Mouse (Mus musculus) lung, embryonic 15.5 days (tissue): ENCODE results near the gene Cga. TPM values are rescaled to one million over a fixed set of nuclear protein-coding genes. Genes with fewer than 3 reads are reported as not detected.

Experiments used
- ATAC-seq: fragments of 200-750 bp; cut with Nextera tagmentation; 2 replicates; pipeline ENCODE4 v1.8.0; 2017; ENCODE audit warnings: moderate number of reproducible peaks, borderline replicate concordance; ENCODE audit not compliant: low FRiP score, low TSS enrichment; ENCODE audit errors: extremely low read depth
- H3K27ac ChIP-seq: fragments of 300-500 bp; sonication (generic); 2 replicates; pipeline ENCODE4 v1.5.1; 2015; ENCODE audit warnings: moderate library complexity, mild to moderate bottlenecking, inconsistent platforms
- H3K27me3 ChIP-seq: fragments of 300-500 bp; sonication (generic); 2 replicates; pipeline ENCODE4 v1.6.1; 2015; ENCODE audit warnings: inconsistent platforms
- H3K36me3 ChIP-seq: fragments of 300-500 bp; sonication (generic); 2 replicates; pipeline ENCODE4 v1.6.1; 2015; ENCODE audit warnings: inconsistent platforms
- H3K4me1 ChIP-seq: fragments of 300-500 bp; sonication (generic); 2 replicates; pipeline ENCODE4 v1.6.1; 2015; ENCODE audit warnings: inconsistent platforms
- H3K4me2 ChIP-seq: fragments of 300-500 bp; sonication (generic); 2 replicates; pipeline ENCODE4 v1.6.1; 2015; ENCODE audit warnings: inconsistent platforms, mild to moderate bottlenecking, moderate library complexity
- H3K4me3 ChIP-seq: fragments of 300-500 bp; sonication (generic); 2 replicates; pipeline ENCODE4 v1.5.1; 2015; ENCODE audit warnings: mild to moderate bottlenecking, inconsistent platforms
- H3K9ac ChIP-seq: fragments of 300-500 bp; sonication (generic); 2 replicates; pipeline ENCODE4 v1.6.1; 2015; ENCODE audit warnings: inconsistent platforms
- H3K9me3 ChIP-seq: fragments of 300-500 bp; sonication (generic); 2 replicates; pipeline ENCODE4 v1.6.1; 2016; ENCODE audit warnings: inconsistent platforms
- WGBS: fragments of 180-500 bp; shearing (Covaris S2); methylation state at CpG from one replicate; pipeline ENCODE4 v1.1.7; 2015; 5-methylcytosine and 5-hydroxymethylcytosine counted together
- polyA plus RNA-seq: library from polyadenylated mRNA; unstranded; fragments of >200 nt; fragmentation: Nextera tagmentation; extraction: Ambion mirVana; gene quantifications from 2 replicates; pipeline ENCODE4 v1.2.1, GENCODE M21; 2015

Cga gene
- not detected in 2 replicates for polyA plus RNA-seq

DNA sequence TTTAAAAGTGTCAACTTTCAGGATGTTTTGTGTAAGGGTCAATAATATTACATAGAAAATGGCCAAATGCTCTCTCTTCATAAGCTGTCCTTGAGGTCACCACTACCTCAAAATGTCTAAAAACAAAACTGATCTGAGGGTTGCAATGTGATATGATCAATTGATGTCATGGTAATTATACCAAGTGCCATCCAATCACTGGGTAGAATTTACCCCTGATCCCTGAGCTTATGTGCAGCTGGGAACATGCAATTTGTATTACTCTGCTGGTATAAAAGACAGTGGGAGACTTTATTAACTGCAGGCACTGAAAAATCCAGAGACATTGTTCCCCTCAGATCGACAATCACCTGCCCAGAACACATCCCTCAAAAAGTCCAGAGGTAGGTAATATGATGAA lies at the start of gene Cga:
Gene Cga (plus strand): TSS at position 301 of the 400 bp plus-strand sequence.
- Histone ChIP-seq H3K27ac (no peak within 1 kb of the TSS), H3K36me3 (no peaks in the 10 kb centered on the region), H3K9ac (no peak within 1 kb of the TSS), H3K27me3 (peaks cover 23% of the 10 kb centered on the region), H3K4me2 (no peak within 1 kb of the TSS), H3K4me3 (no peak within 1 kb of the TSS), H3K4me1 (0 out of 2 replicates have a peak, but pooled peaks cover 6% of the 10 kb centered on the region), H3K9me3 (no peaks in the 10 kb centered on the region)
- no peak for ATAC-seq
- 80% methylated on average over 1 of the region's 1 CpGs for WGBS

DNA sequence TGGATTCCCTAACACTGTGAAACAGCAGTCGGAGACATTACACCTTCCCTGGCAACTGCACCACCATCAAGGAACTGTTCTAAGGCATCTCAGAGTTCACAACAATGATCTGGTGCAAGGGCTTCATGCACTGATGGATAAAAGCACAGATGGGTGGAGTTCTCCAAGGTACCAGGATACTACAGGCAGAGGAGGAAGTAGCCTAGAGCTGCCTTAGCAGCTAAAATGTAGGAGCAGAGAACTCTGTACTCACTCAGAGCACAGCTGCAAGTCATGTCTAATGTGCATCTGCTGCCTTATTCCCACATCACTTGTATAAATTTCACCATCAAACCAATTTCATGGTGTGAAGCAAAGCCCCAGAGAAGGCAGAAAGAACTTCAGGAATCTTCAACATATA lies 49.7 kb upstream of the Cga start:
- peaks cover 13% of the 10 kb centered on the region for H3K4me1 ChIP-seq
- no peak for ATAC-seq
- H3K27ac ChIP-seq: no peak overlapping the region
- peaks cover 4% of the 10 kb centered on the region for H3K36me3 ChIP-seq
- no peak overlapping the region for H3K4me3 ChIP-seq
- 97% methylated on average over 1 of the region's 1 CpGs for WGBS
- H3K27me3 ChIP-seq: no peaks in the 10 kb centered on the region
- H3K9ac ChIP-seq: no peak overlapping the region
- no peak overlapping the region for H3K4me2 ChIP-seq
- no peaks in the 10 kb centered on the region for H3K9me3 ChIP-seq

DNA sequence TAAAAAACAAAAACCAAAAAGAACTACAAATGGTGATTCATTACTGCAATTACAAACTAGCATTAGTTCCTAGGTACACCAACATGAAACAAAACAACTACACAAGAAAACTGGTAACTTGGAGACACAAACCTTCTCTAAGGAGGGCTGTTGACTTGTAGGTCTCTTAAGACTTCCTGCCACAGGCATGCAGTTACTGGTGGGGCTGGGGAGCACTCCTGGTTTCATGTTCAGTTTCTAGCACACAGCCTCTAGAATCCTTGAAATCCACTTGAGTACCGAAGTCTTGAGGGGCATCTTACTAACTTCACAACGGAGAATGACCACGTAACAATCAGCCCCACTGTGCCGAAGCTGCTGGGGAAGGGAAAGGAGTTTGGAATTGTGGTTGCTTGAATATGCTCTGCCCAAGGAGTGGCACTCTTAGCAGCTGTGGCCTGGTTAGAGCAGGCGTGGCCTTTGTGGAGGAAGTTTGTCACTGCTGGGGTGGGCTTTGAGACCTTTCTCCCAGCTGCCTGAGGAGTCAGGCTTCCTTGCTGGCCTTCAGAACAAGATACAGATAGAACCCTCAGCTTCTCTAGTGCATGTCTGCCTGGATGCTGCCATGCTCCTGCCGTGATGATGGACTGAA lies 45.8 kb upstream of the Cga start:
- no peak overlapping the region for H3K4me3 ChIP-seq
- H3K27ac ChIP-seq: no peak overlapping the region
- H3K4me1 ChIP-seq: peaks cover 9% of the 10 kb centered on the region; the same call in 1 of the 2 replicates
- no peak overlapping the region for H3K4me2 ChIP-seq
- no peaks in the 10 kb centered on the region for H3K9me3 ChIP-seq
- no peaks in the 10 kb centered on the region for H3K27me3 ChIP-seq
- no peak for ATAC-seq
- peaks cover 6% of the 10 kb centered on the region for H3K36me3 ChIP-seq
- WGBS: 65% methylated on average over 6 of the region's 6 CpGs
- no peak overlapping the region for H3K9ac ChIP-seq

DNA sequence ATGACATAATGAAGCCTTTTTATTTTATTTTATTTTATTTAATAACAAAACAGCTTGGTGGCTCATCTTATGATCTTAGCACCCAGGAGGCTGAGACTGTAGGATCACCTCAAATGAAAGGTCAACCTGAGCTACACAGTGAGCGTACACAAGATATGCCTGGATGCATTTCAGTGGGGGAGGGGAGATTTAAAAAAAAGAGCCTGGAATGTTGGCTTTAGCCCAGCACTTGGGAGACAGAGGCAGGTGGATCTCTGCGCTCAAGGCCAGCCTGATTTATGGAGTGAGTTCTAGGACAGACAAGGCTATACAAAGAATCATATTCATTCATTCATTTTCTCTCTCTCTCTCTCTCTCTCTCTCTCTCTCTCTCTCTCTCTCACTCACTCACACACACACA lies 43.4 kb upstream of the Cga start:
- no peak overlapping the region for H3K27ac ChIP-seq
- 92% methylated on average over 2 of the region's 2 CpGs for WGBS
- H3K4me3 ChIP-seq: no peak overlapping the region
- H3K4me2 ChIP-seq: no peak overlapping the region
- H3K9me3 ChIP-seq: no peaks in the 10 kb centered on the region
- peaks cover 9% of the 10 kb centered on the region; the same call in 1 of the 2 replicates for H3K4me1 ChIP-seq
- H3K36me3 ChIP-seq: peaks cover 15% of the 10 kb centered on the region
- no peak overlapping the region for H3K9ac ChIP-seq
- no peak for ATAC-seq
- no peaks in the 10 kb centered on the region for H3K27me3 ChIP-seq

DNA sequence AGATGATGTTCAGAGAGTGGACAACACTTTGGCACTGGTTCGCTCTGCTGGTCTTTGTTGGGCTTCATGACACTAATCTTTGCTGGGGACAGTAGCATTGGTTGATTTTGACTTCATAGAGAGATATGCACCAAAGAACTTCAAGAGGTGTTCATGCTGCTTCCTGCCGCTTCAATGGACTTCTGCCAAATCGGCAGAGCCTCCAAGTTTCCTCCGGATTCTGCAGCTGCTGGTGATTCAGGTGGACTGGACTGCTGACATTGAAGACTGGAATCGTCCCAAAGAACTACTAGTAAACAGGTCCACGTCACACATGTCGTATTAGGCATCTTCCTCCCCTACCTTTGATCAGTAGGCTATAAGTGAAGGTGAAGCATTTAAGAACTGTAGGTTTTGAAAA lies 41.5 kb upstream of the Cga start:
- Histone ChIP-seq H3K9me3 (no peaks in the 10 kb centered on the region), H3K4me1 (peaks cover 9% of the 10 kb centered on the region; the same call in 1 of the 2 replicates), H3K4me3 (no peak overlapping the region), H3K9ac (no peak overlapping the region), H3K4me2 (no peak overlapping the region), H3K36me3 (peaks cover 15% of the 10 kb centered on the region), H3K27me3 (no peaks in the 10 kb centered on the region), H3K27ac (no peak overlapping the region)
- no peak for ATAC-seq
- WGBS: 84% methylated on average over 7 of the region's 7 CpGs

DNA sequence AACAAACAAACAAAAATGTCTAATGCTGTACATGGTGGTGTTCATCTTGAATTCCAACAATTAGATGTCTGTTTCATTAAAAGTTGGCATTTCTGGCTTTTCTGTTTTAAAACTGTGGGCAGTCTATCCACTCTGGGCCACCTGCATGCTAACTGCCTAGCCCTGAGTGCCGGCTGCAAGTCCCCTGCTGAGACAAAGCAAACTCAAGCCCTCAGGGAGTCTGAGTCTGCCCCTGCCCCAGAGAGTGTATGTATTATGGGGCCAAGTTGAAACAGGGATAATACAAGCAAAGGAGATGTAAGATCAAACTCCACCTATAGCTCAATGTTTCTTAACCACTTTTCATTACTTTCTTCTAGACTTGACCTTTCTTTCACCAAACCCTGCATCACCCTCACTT lies 37.6 kb upstream of the Cga start:
- H3K27ac ChIP-seq: no peak overlapping the region
- no peaks in the 10 kb centered on the region for H3K4me1 ChIP-seq
- H3K27me3 ChIP-seq: no peaks in the 10 kb centered on the region
- H3K9me3 ChIP-seq: no peaks in the 10 kb centered on the region
- no peak overlapping the region for H3K4me3 ChIP-seq
- H3K9ac ChIP-seq: no peak overlapping the region
- peaks cover 15% of the 10 kb centered on the region for H3K36me3 ChIP-seq
- no peak overlapping the region for H3K4me2 ChIP-seq
- WGBS: 35% methylated on average over 1 of the region's 1 CpGs
- no peak for ATAC-seq

DNA sequence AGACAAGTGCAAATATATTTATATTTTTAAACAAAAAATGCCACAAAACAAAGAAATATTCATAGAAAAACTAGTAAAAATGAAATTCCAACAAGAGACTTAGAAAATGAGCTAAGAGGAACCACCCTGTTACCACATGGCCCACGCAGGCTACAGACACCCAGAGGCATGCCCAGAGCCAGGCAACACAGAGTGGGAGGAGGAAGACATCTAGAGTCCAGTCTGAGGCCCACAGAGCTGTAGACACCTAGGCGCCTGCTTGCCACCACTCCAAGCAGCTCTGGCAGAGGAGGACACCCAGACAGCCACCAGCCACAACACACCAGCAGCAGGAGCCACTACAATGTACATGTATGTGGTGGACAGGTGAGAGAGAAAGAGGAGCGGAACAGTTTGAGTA lies 34.7 kb upstream of the Cga start:
- H3K9me3 ChIP-seq: no peaks in the 10 kb centered on the region
- 92% methylated on average over 3 of the region's 3 CpGs for WGBS
- no peak for ATAC-seq
- H3K27me3 ChIP-seq: no peaks in the 10 kb centered on the region
- no peak overlapping the region for H3K4me3 ChIP-seq
- H3K27ac ChIP-seq: no peak overlapping the region
- no peak overlapping the region for H3K9ac ChIP-seq
- H3K4me2 ChIP-seq: no peak overlapping the region
- no peaks in the 10 kb centered on the region for H3K4me1 ChIP-seq
- peaks cover 8% of the 10 kb centered on the region; the same call in 1 of the 2 replicates for H3K36me3 ChIP-seq

DNA sequence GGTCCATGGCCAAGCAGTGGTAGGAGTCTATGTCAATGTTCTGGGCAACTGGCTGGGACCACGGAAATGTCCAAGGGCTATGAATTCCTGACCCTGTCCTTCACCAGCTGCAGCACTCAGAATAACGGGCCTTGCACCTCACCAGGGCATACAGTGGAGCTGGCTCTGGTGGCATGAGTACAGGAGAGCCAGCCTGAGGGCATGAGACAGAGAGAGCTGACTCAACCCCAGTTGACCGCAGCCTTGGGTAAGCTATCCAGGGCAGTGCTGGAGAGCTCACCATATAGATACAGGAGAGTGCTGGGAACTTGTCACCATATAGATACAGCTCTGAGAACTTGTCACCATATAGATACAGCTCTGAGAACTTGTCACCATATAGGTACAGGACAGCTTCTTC lies 34.2 kb upstream of the Cga start:
- Histone ChIP-seq H3K9ac (no peak overlapping the region), H3K27me3 (no peaks in the 10 kb centered on the region), H3K36me3 (peaks cover 3% of the 10 kb centered on the region; the same call in 1 of the 2 replicates), H3K4me1 (no peaks in the 10 kb centered on the region), H3K4me2 (no peak overlapping the region), H3K27ac (no peak overlapping the region), H3K9me3 (no peaks in the 10 kb centered on the region), H3K4me3 (no peak overlapping the region)
- WGBS: 84% methylated on average over 3 of the region's 3 CpGs
- no peak for ATAC-seq

DNA sequence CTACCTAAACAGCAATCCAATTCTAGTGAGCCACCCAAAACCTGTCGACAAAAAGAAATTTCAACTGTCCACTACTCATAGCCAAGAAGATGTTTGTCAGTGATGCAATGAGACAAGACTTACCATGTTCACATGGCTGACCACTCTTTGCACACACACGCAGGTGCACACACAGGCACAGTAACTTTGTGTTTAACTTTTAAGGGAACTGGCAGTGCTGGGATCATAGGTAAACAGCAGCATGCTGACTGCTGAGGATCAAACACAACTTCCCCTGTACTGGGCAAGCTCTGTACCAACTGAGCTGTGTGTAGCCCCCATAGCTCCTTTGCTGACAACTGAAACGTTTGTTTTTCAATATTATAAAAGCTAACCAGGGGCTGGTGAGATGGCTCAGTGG lies 32.1 kb upstream of the Cga start:
- Histone ChIP-seq H3K4me1 (no peaks in the 10 kb centered on the region), H3K27ac (no peak overlapping the region), H3K9ac (no peak overlapping the region), H3K36me3 (0 out of 2 replicates have a peak, but pooled peaks cover 2% of the 10 kb centered on the region), H3K4me2 (no peak overlapping the region), H3K4me3 (no peak overlapping the region), H3K27me3 (no peaks in the 10 kb centered on the region), H3K9me3 (no peaks in the 10 kb centered on the region)
- ATAC-seq: no peak
- WGBS: 79% methylated on average over 3 of the region's 3 CpGs

DNA sequence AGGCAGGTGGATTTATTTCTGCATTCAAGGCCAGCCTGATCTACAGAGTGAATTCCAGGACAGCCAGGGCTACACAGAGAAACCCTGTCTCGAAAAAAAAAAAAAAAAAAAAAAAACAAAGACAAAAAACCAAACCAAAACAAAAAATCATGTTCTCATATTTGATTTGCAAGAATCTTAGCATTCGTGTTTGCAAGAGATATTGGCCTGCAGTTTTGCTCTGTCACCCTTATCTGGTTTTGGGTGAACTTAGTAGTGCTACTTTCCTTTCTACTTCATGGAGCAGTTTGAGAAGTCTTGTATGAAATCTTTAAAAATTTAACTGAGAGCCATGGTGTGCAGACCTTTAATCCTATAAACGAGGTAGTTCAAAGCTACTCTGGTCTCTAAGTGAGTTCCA lies 23.8 kb upstream of the Cga start:
- H3K4me1 ChIP-seq: peaks cover 9% of the 10 kb centered on the region; the same call in 1 of the 2 replicates
- no peak overlapping the region for H3K27ac ChIP-seq
- H3K9me3 ChIP-seq: no peaks in the 10 kb centered on the region
- no peaks in the 10 kb centered on the region for H3K27me3 ChIP-seq
- WGBS: 76% methylated on average over 3 of the region's 3 CpGs
- no peak overlapping the region for H3K9ac ChIP-seq
- no peak overlapping the region for H3K4me2 ChIP-seq
- no peaks in the 10 kb centered on the region for H3K36me3 ChIP-seq
- ATAC-seq: no peak
- no peak overlapping the region for H3K4me3 ChIP-seq

DNA sequence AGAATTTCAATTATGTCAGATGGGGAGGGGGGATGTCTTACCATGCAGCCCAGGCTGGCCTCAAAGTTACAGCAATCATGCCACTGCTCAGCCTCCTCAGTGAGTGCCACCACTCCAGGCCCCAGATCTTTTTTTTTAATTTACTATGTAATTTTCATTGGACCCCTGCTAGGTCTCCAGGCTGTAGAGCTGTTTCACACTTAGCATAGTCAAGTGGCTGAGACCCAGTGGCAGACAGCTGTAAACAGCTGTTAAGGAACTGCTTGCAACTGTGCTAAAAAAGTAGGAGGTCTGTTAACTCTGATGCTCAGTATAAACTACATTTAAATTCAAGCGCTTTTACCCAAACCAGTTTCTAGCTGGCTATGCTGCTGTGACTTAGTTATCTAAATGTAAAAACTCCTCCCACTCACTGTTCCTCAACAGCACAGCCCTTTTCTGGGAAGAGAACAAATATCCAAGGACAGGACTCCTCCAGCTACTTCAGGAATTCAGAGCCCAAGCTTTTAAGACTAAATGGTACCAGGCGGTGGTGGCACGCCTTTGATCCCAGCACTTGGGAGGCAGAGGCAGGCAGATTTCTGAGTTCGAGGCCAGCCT lies 20.6 kb upstream of the Cga start:
- Histone ChIP-seq H3K27me3 (no peaks in the 10 kb centered on the region), H3K9ac (no peak overlapping the region), H3K4me1 (peaks cover 9% of the 10 kb centered on the region; the same call in 1 of the 2 replicates), H3K27ac (no peak overlapping the region), H3K4me2 (no peak overlapping the region), H3K4me3 (no peak overlapping the region), H3K9me3 (no peaks in the 10 kb centered on the region), H3K36me3 (peaks cover 7% of the 10 kb centered on the region; the same call in 1 of the 2 replicates)
- 85% methylated on average over 4 of the region's 4 CpGs for WGBS
- ATAC-seq: peak; percentile 64; the same call in 1 of the 2 replicates

DNA sequence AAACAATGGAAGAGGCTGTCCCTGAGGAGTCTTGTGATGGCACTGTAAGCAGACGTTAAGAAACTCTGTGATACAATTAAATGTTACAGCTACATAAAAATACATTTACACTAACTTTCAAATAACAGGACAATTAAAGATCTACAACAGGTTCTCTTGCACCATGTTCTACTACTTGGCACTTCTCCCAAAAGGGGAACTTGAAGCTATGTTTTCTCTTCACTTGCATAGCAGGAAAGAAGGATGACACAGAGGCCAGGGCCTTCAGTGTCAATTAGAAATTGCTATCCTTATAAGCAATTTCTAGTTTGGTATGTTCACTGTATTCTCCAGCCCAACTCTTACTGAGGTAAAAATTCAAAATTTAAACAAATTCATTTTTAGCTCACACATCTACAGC lies 19.3 kb upstream of the Cga start:
- H3K4me2 ChIP-seq: no peak overlapping the region
- H3K9me3 ChIP-seq: no peaks in the 10 kb centered on the region
- WGBS: 80% methylated on average over 1 of the region's 1 CpGs
- ATAC-seq: no peak
- no peaks in the 10 kb centered on the region for H3K27me3 ChIP-seq
- no peak overlapping the region for H3K27ac ChIP-seq
- H3K4me3 ChIP-seq: no peak overlapping the region
- H3K36me3 ChIP-seq: peaks cover 7% of the 10 kb centered on the region; the same call in 1 of the 2 replicates
- no peak overlapping the region for H3K9ac ChIP-seq
- H3K4me1 ChIP-seq: peaks cover 9% of the 10 kb centered on the region; the same call in 1 of the 2 replicates
